23 mouse cellular contexts compared by ENCODE assay signal in the genomic region with DNA sequence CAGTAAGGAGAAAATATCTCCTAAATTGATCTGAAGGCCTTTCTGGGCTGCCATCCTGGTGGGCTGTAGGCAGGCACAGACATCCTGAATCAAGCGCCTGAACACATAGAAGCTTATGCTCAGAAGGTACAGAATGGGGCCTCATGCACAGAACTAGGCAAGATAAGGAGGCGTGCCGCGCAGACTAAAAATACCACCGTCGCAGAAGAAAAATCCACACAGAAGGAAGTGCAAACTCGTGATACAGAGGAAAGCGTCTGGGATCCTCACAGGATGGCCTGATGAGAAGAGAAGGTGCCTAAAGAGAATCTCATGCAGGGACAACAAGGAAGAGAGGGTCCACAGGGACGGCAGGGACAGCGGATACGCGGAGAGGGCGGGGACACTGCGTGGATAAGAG. TPM values are rescaled to one million over a fixed set of nuclear protein-coding genes. Genes with fewer than 3 reads are reported as not detected.
DNase-seq lines count a peak whose midpoint lies in the region; ATAC-seq lines count a peak whose summit lies in the region.
"Had no signal": no experiment of that assay in that cellular context is flagged by ENCODE, and none has a peak within 500 bp of the region (broad histone marks: within the 10 kb centered on the region; RNA-seq: fewer than 3 reads in every experiment).

No protein-coding gene starts in this region.

- H3K27me3 ChIP-seq in heart, embryonic 12.5 days (replicated peaks), result no peaks in the 10 kb centered on the region
- no peaks in the 10 kb centered on the region for H3K27me3 ChIP-seq in intestine, embryonic 16.5 days (replicated peaks; ENCODE audit: control insufficient read depth, insufficient read depth, low read length)
- H3K27me3 ChIP-seq in hindbrain, embryonic 13.5 days, result no peaks in the 10 kb centered on the region
- H3K27me3 ChIP-seq: embryonic facial prominence, embryonic 13.5 days; midbrain, embryonic 12.5 days had no signal

- intact Hi-C loops in heart, postnatal 14 days (cut with DNase I), result no loop called here
- intact Hi-C loops in left cerebral cortex, postnatal 36 days (cut with DNase I), result loop anchor here (5.0 kb wide), 1 partner anchor 55 kb away; no protein-coding TSS in a partner anchor

- H3K36me3 ChIP-seq in heart, embryonic 12.5 days, result no peaks in the 10 kb centered on the region
- no peaks in the 10 kb centered on the region for H3K36me3 ChIP-seq in intestine, embryonic 16.5 days (ENCODE audit: control insufficient read depth, insufficient read depth, low read length)
- H3K36me3 ChIP-seq in hindbrain, embryonic 13.5 days, result no peaks in the 10 kb centered on the region
- H3K36me3 ChIP-seq: embryonic facial prominence, embryonic 13.5 days; limb, embryonic 10.5 days; midbrain, embryonic 12.5 days had no signal

- H3K9ac ChIP-seq in heart, embryonic 12.5 days, result no peak overlapping the region
- no peak overlapping the region for H3K9ac ChIP-seq in intestine, embryonic 16.5 days (ENCODE audit: low read depth, low read length)
- no peak overlapping the region for H3K9ac ChIP-seq in hindbrain, embryonic 13.5 days
- H3K9ac ChIP-seq: embryonic facial prominence, embryonic 13.5 days; midbrain, embryonic 12.5 days had no signal

- H3K4me2 ChIP-seq in heart, embryonic 12.5 days, result peak overlapping the region; percentile 48
- H3K4me2 ChIP-seq in intestine, embryonic 16.5 days (ENCODE audit: low read depth, low read length), result no peak overlapping the region
- H3K4me2 ChIP-seq in hindbrain, embryonic 13.5 days, result no peak overlapping the region
- H3K4me2 ChIP-seq: embryonic facial prominence, embryonic 13.5 days; liver, embryonic 11.5 days; midbrain, embryonic 12.5 days had no signal

- no peak for ATAC-seq in heart, embryonic 12.5 days (ENCODE audit: insufficient number of reproducible peaks, low FRiP score)
- no peak for ATAC-seq in intestine, embryonic 16.5 days
- ATAC-seq in erythroblast, adult 5-6 weeks (replicated peaks; ENCODE audit: low FRiP score, poor library complexity, severe bottlenecking), result no peak
- ATAC-seq in hindbrain, embryonic 13.5 days (ENCODE audit: low FRiP score), result no peak
- ATAC-seq: hindbrain, embryonic 16.5 days had no signal

- H3K27ac ChIP-seq in heart, embryonic 12.5 days (ENCODE audit: poor library complexity, severe bottlenecking), result peak overlapping the region; percentile 69
- no peak overlapping the region for H3K27ac ChIP-seq in intestine, embryonic 16.5 days (ENCODE audit: low read length)
- no peak overlapping the region for H3K27ac ChIP-seq in hindbrain, embryonic 13.5 days
- H3K27ac ChIP-seq: embryonic facial prominence, embryonic 13.5 days; gastrocnemius, adult 2 months; layer of hippocampus, adult 2 months; limb, embryonic 10.5 days; macrophage; midbrain, embryonic 12.5 days had no signal

- no peak overlapping the region for H3K4me3 ChIP-seq in heart, embryonic 12.5 days
- H3K4me3 ChIP-seq in intestine, embryonic 16.5 days (ENCODE audit: low read length), result no peak overlapping the region
- no peak overlapping the region for H3K4me3 ChIP-seq in hindbrain, embryonic 13.5 days
- H3K4me3 ChIP-seq: embryonic facial prominence, embryonic 13.5 days; gastrocnemius, adult 2 months; layer of hippocampus, adult 2 months; limb, embryonic 10.5 days; midbrain, embryonic 12.5 days had no signal

- H3K4me1 ChIP-seq in heart, embryonic 12.5 days (replicated peaks), result peaks cover 30% of the 10 kb centered on the region
- H3K4me1 ChIP-seq in intestine, embryonic 16.5 days (ENCODE audit: control insufficient read depth, insufficient read depth, low read length), result no peaks in the 10 kb centered on the region
- H3K4me1 ChIP-seq in hindbrain, embryonic 13.5 days (replicated peaks), result peaks cover 7% of the 10 kb centered on the region
- H3K4me1 ChIP-seq: embryonic facial prominence, embryonic 13.5 days; limb, embryonic 10.5 days; midbrain, embryonic 12.5 days had no signal

- WGBS in heart, embryonic 12.5 days, result 45% methylated on average over 14 of the region's 14 CpGs
- whole genome bisulfite sequencing in intestine, embryonic 16.5 days, result 89% methylated on average over 14 of the region's 14 CpGs
- 95% methylated on average over 14 of the region's 14 CpGs for WGBS in hindbrain, embryonic 13.5 days

- no peaks in the 10 kb centered on the region for H3K9me3 ChIP-seq in heart, embryonic 12.5 days (replicated peaks)
- H3K9me3 ChIP-seq in intestine, embryonic 16.5 days (ENCODE audit: control insufficient read depth, low read length), result no peaks in the 10 kb centered on the region
- no peaks in the 10 kb centered on the region for H3K9me3 ChIP-seq in hindbrain, embryonic 13.5 days
- H3K9me3 ChIP-seq: embryonic facial prominence, embryonic 13.5 days; limb, embryonic 10.5 days; midbrain, embryonic 12.5 days had no signal

- no peak for DNase-seq in heart, postnatal 14 days
- DNase-seq in right cerebral cortex, adult 18-20 months, result peak; percentile 78
- no peak for DNase-seq in right cerebral cortex, postnatal 4 days
- peak; percentile 62 to 68 for DNase-seq in left cerebral cortex, postnatal 36 days (ENCODE audit: low spot score in 2 of 2)
- DNase-seq: adrenal gland, postnatal 14 days; B cell, adult 2 months; cerebellum, adult 2 months; gastrocnemius, adult 2 months; kidney, adult 11 months; kidney, postnatal 10 days; lung, adult 2 months had no signal

RNA-seq across cellular contexts. Expression of a gene that starts 58.7 kb away (rescaled TPM):
- 1.2 and 2.3 TPM in 2 replicates for polyA plus RNA-seq in heart, embryonic 12.5 days (2016; fragmentation: Nextera tagmentation; extraction: Ambion mirVana)
- not detected for total RNA-seq in heart, postnatal 14 days (2021)
- total RNA-seq in left cerebral cortex, postnatal 36 days (2021), result 10 to 100 TPM; 55.9 to 66.3 TPM
- 0.67 and 0.75 TPM in 2 replicates for polyA plus RNA-seq in intestine, embryonic 16.5 days (2015; fragmentation: Nextera tagmentation; extraction: Ambion mirVana)
- not detected in 2 replicates for total RNA-seq in erythroblast, adult 5-6 weeks (2015; ENCODE audit: low replicate concordance)
- 0.28 TPM in 1 of 2 replicates, not detected in the other for total RNA-seq in erythroblast, adult 5-6 weeks (2017; ENCODE audit: low replicate concordance)
- 8.5 and 8.7 TPM in 2 replicates for polyA plus RNA-seq in hindbrain, embryonic 13.5 days (2015; fragmentation: Nextera tagmentation; extraction: Ambion mirVana)
- total RNA-seq: gastrocnemius, adult 2 months; granulocyte monocyte progenitor cell, adult 5-6 weeks had no signal
- polyA plus RNA-seq: macrophage had no signal

Comparison
In these comparisons a context has a peak if more than half of its experiments do, and no peak if none do; other contexts are left out.
1. DNase-seq: peak in right cerebral cortex, adult 18-20 months (single experiment) and left cerebral cortex, postnatal 36 days (2 of 2); none in heart, postnatal 14 days (0 of 2) and right cerebral cortex, postnatal 4 days (single experiment).
2. RNA of a gene that starts 58.7 kb away (total RNA-seq): 55.9 to 66.3 TPM in left cerebral cortex, postnatal 36 days; not detected in heart, postnatal 14 days and 0.28 TPM in erythroblast, adult 5-6 weeks; every median in the first group is over 10 times any median in the second.